In genomic region chr10:128323516-128323915, GRCm38 (mm10) we compare ENCODE assay signal across 9 mouse cellular contexts. TPM values are rescaled to one million over a fixed set of nuclear protein-coding genes. Genes with fewer than 3 reads are reported as not detected.
DNase-seq lines count a peak whose midpoint lies in the region; ATAC-seq and TF ChIP-seq lines count a peak whose summit lies in the region.
"Had no signal": no experiment of that assay in that cellular context is flagged by ENCODE, and none has a peak within 500 bp of the region (broad histone marks: within the 10 kb centered on the region; RNA-seq: fewer than 3 reads in every experiment).

No protein-coding gene starts in this region.

- peaks cover 8% of the 10 kb centered on the region for H3K4me1 ChIP-seq in liver, adult 2 months (ENCODE audit: control insufficient read depth, insufficient read depth, low read length)
- no peaks in the 10 kb centered on the region for H3K4me1 ChIP-seq in embryonic facial prominence, embryonic 11.5 days (ENCODE audit: control insufficient read depth, insufficient read depth, low read length)
- peaks cover 14% of the 10 kb centered on the region for H3K4me1 ChIP-seq in intestine, embryonic 16.5 days (ENCODE audit: control insufficient read depth, insufficient read depth, low read length)
- H3K4me1 ChIP-seq in neural tube, embryonic 13.5 days (replicated peaks): peaks cover 20% of the 10 kb centered on the region

- peak overlapping the region; percentile 97 for H3K27ac ChIP-seq in liver, adult 2 months (replicated peaks; ENCODE audit: insufficient read depth, low read depth, low read length)
- H3K27ac ChIP-seq in embryonic facial prominence, embryonic 11.5 days (replicated peaks; ENCODE audit: low read depth, low read length): no peak overlapping the region
- H3K27ac ChIP-seq in intestine, embryonic 16.5 days (ENCODE audit: low read length): peak overlapping the region; percentile 84
- H3K27ac ChIP-seq in neural tube, embryonic 13.5 days (replicated peaks): peak overlapping the region; percentile 93

- peak overlapping the region; percentile 91 for H3K9ac ChIP-seq in liver, adult 2 months (ENCODE audit: low read depth, low read length)
- H3K9ac ChIP-seq in embryonic facial prominence, embryonic 11.5 days (replicated peaks; ENCODE audit: low read length): peak overlapping the region; percentile 98
- peak overlapping the region; percentile 88 for H3K9ac ChIP-seq in intestine, embryonic 16.5 days (ENCODE audit: low read depth, low read length)
- peak overlapping the region; percentile 95 for H3K9ac ChIP-seq in neural tube, embryonic 13.5 days

- TF ChIP-seq CTCF in liver, adult 2 months (IDR thresholded peaks at IDR 0.05; ENCODE audit: low read depth, low read length): no peak

- H3K27me3 ChIP-seq in liver, adult 2 months (ENCODE audit: control insufficient read depth, insufficient read depth, low read length): no peaks in the 10 kb centered on the region
- H3K27me3 ChIP-seq in embryonic facial prominence, embryonic 11.5 days (ENCODE audit: control insufficient read depth, insufficient read depth, low read length): no peaks in the 10 kb centered on the region
- no peaks in the 10 kb centered on the region for H3K27me3 ChIP-seq in intestine, embryonic 16.5 days (replicated peaks; ENCODE audit: control insufficient read depth, insufficient read depth, low read length)
- no peaks in the 10 kb centered on the region for H3K27me3 ChIP-seq in neural tube, embryonic 13.5 days

- 65% methylated on average over 8 of the region's 8 CpGs for WGBS in liver, adult 2 months
- WGBS in embryonic facial prominence, embryonic 11.5 days: 81% methylated on average over 8 of the region's 8 CpGs
- 62% methylated on average over 8 of the region's 8 CpGs for WGBS in intestine, embryonic 16.5 days
- 79% methylated on average over 8 of the region's 8 CpGs for WGBS in neural tube, embryonic 13.5 days

- no peak for DNase-seq in liver, adult 2 months (ENCODE audit: extremely low read depth, low read depth, low spot score)
- no peak for DNase-seq in liver
- DNase-seq in embryonic facial prominence, embryonic 11.5 days (ENCODE audit: low spot score): no peak
- no peak for DNase-seq in urinary bladder, postnatal 36 days (ENCODE audit: low spot score in 2 of 2)
- DNase-seq in frontal cortex, postnatal 25 days (ENCODE audit: low spot score in 2 of 2): no peak
- DNase-seq in gastrocnemius, postnatal 25 days: no peak

- no peaks in the 10 kb centered on the region for H3K9me3 ChIP-seq in embryonic facial prominence, embryonic 11.5 days (replicated peaks; ENCODE audit: control insufficient read depth, low read length)
- no peaks in the 10 kb centered on the region for H3K9me3 ChIP-seq in intestine, embryonic 16.5 days (ENCODE audit: control insufficient read depth, low read length)
- no peaks in the 10 kb centered on the region for H3K9me3 ChIP-seq in neural tube, embryonic 13.5 days

- peak overlapping the region; percentile 91; the same call in 1 of the 2 replicates for H3K4me3 ChIP-seq in liver, adult 2 months (ENCODE audit: insufficient read depth, low read depth, low read length)
- H3K4me3 ChIP-seq in embryonic facial prominence, embryonic 11.5 days (ENCODE audit: low read depth, low read length): peak overlapping the region; percentile 89
- H3K4me3 ChIP-seq in intestine, embryonic 16.5 days (ENCODE audit: low read length): peak overlapping the region; percentile 64
- H3K4me3 ChIP-seq in neural tube, embryonic 13.5 days: peak overlapping the region; percentile 66

- H3K79me2 ChIP-seq in liver, adult 2 months (ENCODE audit: control insufficient read depth, insufficient read depth, low read length): no peaks in the 10 kb centered on the region; the same call in 1 of the 2 replicates

- ATAC-seq in embryonic facial prominence, embryonic 11.5 days (replicated peaks; ENCODE audit: insufficient number of reproducible peaks, low FRiP score, low TSS enrichment, low read depth): no peak
- no peak for ATAC-seq in intestine, embryonic 16.5 days
- ATAC-seq in neural tube, embryonic 13.5 days (ENCODE audit: low read depth): no peak

- no peak for TF ChIP-seq POLR2A in liver, adult 2 months (IDR thresholded peaks at IDR 0.05; ENCODE audit: extremely low read depth, insufficient read depth, low read length)

- H3K4me2 ChIP-seq in embryonic facial prominence, embryonic 11.5 days (ENCODE audit: low read depth, low read length): peak overlapping the region; percentile 69
- H3K4me2 ChIP-seq in intestine, embryonic 16.5 days (ENCODE audit: low read depth, low read length): peak overlapping the region; percentile 61
- H3K4me2 ChIP-seq in neural tube, embryonic 13.5 days: peak overlapping the region; percentile 87

- peaks cover 29% of the 10 kb centered on the region for H3K36me3 ChIP-seq in liver, adult 2 months (ENCODE audit: control insufficient read depth, insufficient read depth, low read length)
- H3K36me3 ChIP-seq in embryonic facial prominence, embryonic 11.5 days (replicated peaks; ENCODE audit: control insufficient read depth, insufficient read depth, low read depth, low read length): peaks cover 12% of the 10 kb centered on the region
- H3K36me3 ChIP-seq in intestine, embryonic 16.5 days (ENCODE audit: control insufficient read depth, insufficient read depth, low read length): peaks cover 20% of the 10 kb centered on the region
- H3K36me3 ChIP-seq in neural tube, embryonic 13.5 days: peaks cover 60% of the 10 kb centered on the region

RNA-seq across cellular contexts. Expression of gene Cnpy2, which starts 1.3 kb away (rescaled TPM):
- total RNA-seq in liver, adult 2 months (2014; rRNA removed): 89.5 and 107 TPM in 2 replicates
- polyA plus RNA-seq in liver, adult 2 months (2012; rRNA removed): 69.0 and 72.0 TPM in 2 replicates
- 288 and 305 TPM in 2 replicates for polyA plus RNA-seq in embryonic facial prominence, embryonic 11.5 days (2014; fragmentation: Nextera tagmentation; extraction: Ambion mirVana)
- polyA plus RNA-seq in intestine, embryonic 16.5 days (2015; fragmentation: Nextera tagmentation; extraction: Ambion mirVana): 295 and 297 TPM in 2 replicates
- 221 and 241 TPM in 2 replicates for polyA plus RNA-seq in neural tube, embryonic 13.5 days (2015; fragmentation: Nextera tagmentation; extraction: Ambion mirVana)
- 10 to 100 TPM; 45.5 to 47.9 TPM for total RNA-seq in gastrocnemius, postnatal 25 days (2021)

RNA-seq across cellular contexts. Expression of gene Cs, which starts 14.0 kb away (rescaled TPM):
- 57.1 and 60.1 TPM in 2 replicates for total RNA-seq in liver, adult 2 months (2014; rRNA removed)
- polyA plus RNA-seq in liver, adult 2 months (2012; rRNA removed): 99.6 and 115 TPM in 2 replicates
- 246 and 258 TPM in 2 replicates for polyA plus RNA-seq in embryonic facial prominence, embryonic 11.5 days (2014; fragmentation: Nextera tagmentation; extraction: Ambion mirVana)
- 334 and 347 TPM in 2 replicates for polyA plus RNA-seq in intestine, embryonic 16.5 days (2015; fragmentation: Nextera tagmentation; extraction: Ambion mirVana)
- polyA plus RNA-seq in neural tube, embryonic 13.5 days (2015; fragmentation: Nextera tagmentation; extraction: Ambion mirVana): 228 and 239 TPM in 2 replicates
- 100 to 1,000 TPM; 589 to 611 TPM for total RNA-seq in gastrocnemius, postnatal 25 days (2021)

RNA-seq across cellular contexts. Expression of gene Pan2, which starts 20.4 kb away (rescaled TPM):
- 9.1 and 11.8 TPM in 2 replicates for total RNA-seq in liver, adult 2 months (2014; rRNA removed)
- 12.7 and 20.3 TPM in 2 replicates for polyA plus RNA-seq in liver, adult 2 months (2012; rRNA removed)
- 33.6 and 35.2 TPM in 2 replicates for polyA plus RNA-seq in embryonic facial prominence, embryonic 11.5 days (2014; fragmentation: Nextera tagmentation; extraction: Ambion mirVana)
- 24.7 and 25.5 TPM in 2 replicates for polyA plus RNA-seq in intestine, embryonic 16.5 days (2015; fragmentation: Nextera tagmentation; extraction: Ambion mirVana)
- 22.2 and 24.3 TPM in 2 replicates for polyA plus RNA-seq in neural tube, embryonic 13.5 days (2015; fragmentation: Nextera tagmentation; extraction: Ambion mirVana)
- total RNA-seq in gastrocnemius, postnatal 25 days (2021): 1 to 10 TPM; 5.1 to 5.4 TPM

RNA-seq across cellular contexts. Expression of gene Il23a, which starts 25.0 kb away (rescaled TPM):
- total RNA-seq in liver, adult 2 months (2014; rRNA removed): not detected in 2 replicates
- polyA plus RNA-seq in liver, adult 2 months (2012; rRNA removed): not detected in 2 replicates
- not detected in 2 replicates for polyA plus RNA-seq in embryonic facial prominence, embryonic 11.5 days (2014; fragmentation: Nextera tagmentation; extraction: Ambion mirVana)
- polyA plus RNA-seq in intestine, embryonic 16.5 days (2015; fragmentation: Nextera tagmentation; extraction: Ambion mirVana): 0.44 and 0.53 TPM in 2 replicates
- 0.25 and 0.38 TPM in 2 replicates for polyA plus RNA-seq in neural tube, embryonic 13.5 days (2015; fragmentation: Nextera tagmentation; extraction: Ambion mirVana)
- not detected for total RNA-seq in gastrocnemius, postnatal 25 days (2021)
- total RNA-seq: left cerebral cortex, adult 18-20 months had no signal

RNA-seq across cellular contexts. Expression of gene Coq10a, which starts 45.3 kb away (rescaled TPM):
- 19.9 and 20.7 TPM in 2 replicates for total RNA-seq in liver, adult 2 months (2014; rRNA removed)
- 57.9 and 65.7 TPM in 2 replicates for polyA plus RNA-seq in liver, adult 2 months (2012; rRNA removed)
- polyA plus RNA-seq in embryonic facial prominence, embryonic 11.5 days (2014; fragmentation: Nextera tagmentation; extraction: Ambion mirVana): 13.2 and 13.5 TPM in 2 replicates
- polyA plus RNA-seq in intestine, embryonic 16.5 days (2015; fragmentation: Nextera tagmentation; extraction: Ambion mirVana): 2.5 and 3.3 TPM in 2 replicates
- polyA plus RNA-seq in neural tube, embryonic 13.5 days (2015; fragmentation: Nextera tagmentation; extraction: Ambion mirVana): 34.9 and 41.0 TPM in 2 replicates
- total RNA-seq in gastrocnemius, postnatal 25 days (2021): 100 to 1,000 TPM; 443 to 454 TPM
